Mouse (Mus musculus) c-Kit-positive CD71-negative TER-119-negative erythroid progenitor cells, embryonic 14.5 days (primary cell): ENCODE measurements around the gene Aes.

ENCODE experiments used
- DNase-seq: peaks from one replicate; pipeline ENCODE4 v3.0.0-alpha.2; 2013; ENCODE audit warnings: low read depth

The Aes gene

GRCm38 (mm10) chr10:81569507-81570237, 10.4 kb downstream of the Aes start:
- no peak for DNase-seq

- no peak for DNase-seq
Observed at GRCm38 (mm10) chr10:81570238-81570800, 11.0 kb downstream of the Aes start.

- peak; percentile 78 for DNase-seq
Observed at GRCm38 (mm10) chr10:81570831-81571500, 11.7 kb downstream of the Aes start.

GRCm38 (mm10) chr10:81571501-81571876, 12.2 kb downstream of the Aes start:
- peak; percentile 98 for DNase-seq

GRCm38 (mm10) chr10:81572133-81572671, 12.9 kb downstream of the Aes start:
- no peak for DNase-seq

GRCm38 (mm10) chr10:81572975-81573374, 13.7 kb downstream of the Aes start:
- DNase-seq, result no peak

- DNase-seq, result no peak
Observed at GRCm38 (mm10) chr10:81574081-81575056, 15.1 kb downstream of the Aes start, which contains the start of gene Tle2. Gene Tle2, plus strand, starts transcription at chr10:81574561.

GRCm38 (mm10) chr10:81575208-81575631, 15.9 kb downstream of the Aes start:
- no peak for DNase-seq

- no peak for DNase-seq
Observed at GRCm38 (mm10) chr10:81575695-81576094, 16.4 kb downstream of the Aes start.

GRCm38 (mm10) chr10:81579967-81580366, 20.7 kb downstream of the Aes start:
- no peak for DNase-seq

GRCm38 (mm10) chr10:81580441-81581070, 21.3 kb downstream of the Aes start:
- DNase-seq, result no peak

GRCm38 (mm10) chr10:81583347-81583746, 24.1 kb downstream of the Aes start:
- no peak for DNase-seq

GRCm38 (mm10) chr10:81588739-81589138, 29.5 kb downstream of the Aes start:
- no peak for DNase-seq

GRCm38 (mm10) chr10:81591846-81592245, 32.6 kb downstream of the Aes start:
- DNase-seq, result no peak

- DNase-seq, result no peak
Observed at GRCm38 (mm10) chr10:81592631-81593030, 33.3 kb downstream of the Aes start.

- DNase-seq, result no peak
Observed at GRCm38 (mm10) chr10:81593223-81593622, 33.9 kb downstream of the Aes start.

- DNase-seq, result no peak
Observed at GRCm38 (mm10) chr10:81593935-81594334, 34.6 kb downstream of the Aes start.

GRCm38 (mm10) chr10:81595599-81595998, 36.3 kb downstream of the Aes start:
- DNase-seq, result no peak

GRCm38 (mm10) chr10:81596611-81597010, 37.3 kb downstream of the Aes start:
- DNase-seq, result no peak

GRCm38 (mm10) chr10:81597137-81597950, 38.1 kb downstream of the Aes start:
- peak; percentile 24 for DNase-seq
